Mouse (Mus musculus): ENCODE measurements around the gene Cfap299.

Gene Cfap299

GRCm38 (mm10) chr5:98844664-98845063 is 515.6 kb downstream of the Cfap299 start:
- DNase-seq: no peak
